ENCODE assay signal across 9 mouse cellular contexts in the genomic region with DNA sequence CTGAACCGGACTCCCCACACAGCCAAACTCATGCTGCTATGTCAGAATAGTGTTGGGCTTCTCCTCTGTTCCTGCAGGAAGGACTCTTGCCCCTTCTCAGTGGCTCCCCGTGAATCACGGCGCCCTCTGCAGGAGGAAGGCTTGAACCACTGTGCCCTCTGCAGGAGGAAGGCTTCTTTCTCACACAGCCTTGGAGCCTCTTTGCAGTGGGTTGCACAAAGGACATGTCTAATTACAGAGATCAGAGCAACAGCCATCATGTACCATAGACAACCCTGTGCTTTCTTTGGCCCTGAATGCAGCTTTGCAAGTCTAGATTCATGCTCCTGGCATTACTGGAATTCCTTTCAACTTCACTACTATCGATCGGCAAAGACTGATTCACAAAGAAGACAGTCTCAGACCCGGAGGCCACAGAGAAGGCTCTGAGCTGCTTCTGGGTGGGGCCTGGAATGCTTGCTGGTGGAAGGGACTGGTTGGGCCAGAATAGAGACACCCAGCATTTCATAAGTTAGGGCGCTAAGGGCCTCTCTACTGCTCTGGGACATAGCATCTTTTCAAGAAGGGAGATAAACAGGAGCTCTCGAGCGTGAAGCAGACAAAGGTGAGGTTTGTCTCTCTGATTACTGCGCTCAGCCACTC. TPM values are rescaled to one million over a fixed set of nuclear protein-coding genes. Genes with fewer than 3 reads are reported as not detected.
DNase-seq lines count a peak whose midpoint lies in the region; ATAC-seq and TF ChIP-seq lines count a peak whose summit lies in the region.
"Had no signal": no experiment of that assay in that cellular context is flagged by ENCODE, and none has a peak within 500 bp of the region (broad histone marks: within the 10 kb centered on the region; RNA-seq: fewer than 3 reads in every experiment).

No protein-coding gene starts in this region.

- no peaks in the 10 kb centered on the region for H3K4me1 ChIP-seq in intestine, postnatal 0 days (replicated peaks; ENCODE audit: control insufficient read depth, insufficient read depth, low read length)
- H3K4me1 ChIP-seq in midbrain, embryonic 11.5 days (ENCODE audit: control insufficient read depth, insufficient read depth, low read length) = peaks cover 4% of the 10 kb centered on the region

- H3K9me3 ChIP-seq in intestine, postnatal 0 days (ENCODE audit: control insufficient read depth) = no peaks in the 10 kb centered on the region
- no peaks in the 10 kb centered on the region for H3K9me3 ChIP-seq in midbrain, embryonic 11.5 days (ENCODE audit: control insufficient read depth, low read length)

- no peaks in the 10 kb centered on the region for H3K27me3 ChIP-seq in intestine, postnatal 0 days (replicated peaks; ENCODE audit: control insufficient read depth, insufficient read depth, low read length)
- no peaks in the 10 kb centered on the region for H3K27me3 ChIP-seq in midbrain, embryonic 11.5 days (ENCODE audit: control insufficient read depth, insufficient read depth, low read length)

- 32% methylated on average over 11 of the region's 11 CpGs for WGBS in intestine, postnatal 0 days
- WGBS in midbrain, embryonic 11.5 days = 31% methylated on average over 11 of the region's 11 CpGs

- TF ChIP-seq CTCF in intestine, postnatal 0 days (IDR thresholded peaks at IDR 0.05; ENCODE audit: low read depth) = peak; percentile 90

- H3K4me2 ChIP-seq in intestine, postnatal 0 days (replicated peaks; ENCODE audit: low read depth) = peak overlapping the region; percentile 21
- no peak overlapping the region for H3K4me2 ChIP-seq in midbrain, embryonic 11.5 days

- H3K4me3 ChIP-seq in intestine, postnatal 0 days (ENCODE audit: low read depth, low read length) = no peak overlapping the region
- no peak overlapping the region for H3K4me3 ChIP-seq in midbrain, embryonic 11.5 days (ENCODE audit: low read depth, low read length)

- no peaks in the 10 kb centered on the region for H3K36me3 ChIP-seq in intestine, postnatal 0 days (ENCODE audit: control insufficient read depth, insufficient read depth)
- H3K36me3 ChIP-seq in midbrain, embryonic 11.5 days (ENCODE audit: control insufficient read depth, insufficient read depth, low read length) = no peaks in the 10 kb centered on the region

- ATAC-seq in intestine, postnatal 0 days = no peak
- ATAC-seq in midbrain, embryonic 11.5 days (ENCODE audit: low FRiP score) = 0 out of 2 replicates have a peak, but pooled peaks have one; percentile 15

- H3K27ac ChIP-seq in intestine, postnatal 0 days (ENCODE audit: low read depth, low read length) = no peak overlapping the region
- H3K27ac ChIP-seq in midbrain, embryonic 11.5 days (ENCODE audit: low read depth, low read length) = no peak overlapping the region

- DNase-seq in adrenal gland, adult (ENCODE audit: inconsistent age in 2 of 2, low spot score in 1 of 2) = peak; percentile 52 to 82
- DNase-seq in adrenal gland, adult 8-10 months = no peak
- peak; percentile 31 for DNase-seq in ovary, postnatal 10 days (ENCODE audit: low spot score)
- DNase-seq in ovary, adult 18-20 months (ENCODE audit: low spot score) = no peak
- DNase-seq in embryo, embryonic 9.5 days (ENCODE audit: extremely low spot score) = peak; percentile 79
- peak; percentile 96 for DNase-seq in midbrain, embryonic 11.5 days (ENCODE audit: low spot score, missing footprints)
- peak; percentile 83 for DNase-seq in thymus, postnatal 4 days

- no peak overlapping the region for H3K9ac ChIP-seq in intestine, postnatal 0 days (ENCODE audit: low read depth, low read length)
- H3K9ac ChIP-seq in midbrain, embryonic 11.5 days (ENCODE audit: low read length) = 0 out of 2 replicates have a peak overlapping the region, but pooled peaks have one; percentile 38

RNA-seq across cellular contexts. Expression of gene Tex35, which starts 29.0 kb away (rescaled TPM):
- not detected for total RNA-seq in adrenal gland, adult 8-10 months (2022)
- not detected in 2 replicates for polyA plus RNA-seq in intestine, postnatal 0 days (2015; fragmentation: Nextera tagmentation; extraction: Ambion mirVana)
- polyA plus RNA-seq in midbrain, embryonic 11.5 days (2014; fragmentation: Nextera tagmentation; extraction: Ambion mirVana) = not detected in 2 replicates
- total RNA-seq: layer of hippocampus, postnatal 25 days had no signal

Comparison
In these comparisons a context has a peak if more than half of its experiments do, and no peak if none do; other contexts are left out.
1. DNase-seq: peak in adrenal gland, adult (2 of 2), ovary, postnatal 10 days (single experiment), embryo, embryonic 9.5 days (single experiment), midbrain, embryonic 11.5 days (single experiment) and thymus, postnatal 4 days (single experiment); none in adrenal gland, adult 8-10 months (single experiment) and ovary, adult 18-20 months (single experiment).